Mouse (Mus musculus): ENCODE measurements around the gene Trp53tg5.

DNA sequence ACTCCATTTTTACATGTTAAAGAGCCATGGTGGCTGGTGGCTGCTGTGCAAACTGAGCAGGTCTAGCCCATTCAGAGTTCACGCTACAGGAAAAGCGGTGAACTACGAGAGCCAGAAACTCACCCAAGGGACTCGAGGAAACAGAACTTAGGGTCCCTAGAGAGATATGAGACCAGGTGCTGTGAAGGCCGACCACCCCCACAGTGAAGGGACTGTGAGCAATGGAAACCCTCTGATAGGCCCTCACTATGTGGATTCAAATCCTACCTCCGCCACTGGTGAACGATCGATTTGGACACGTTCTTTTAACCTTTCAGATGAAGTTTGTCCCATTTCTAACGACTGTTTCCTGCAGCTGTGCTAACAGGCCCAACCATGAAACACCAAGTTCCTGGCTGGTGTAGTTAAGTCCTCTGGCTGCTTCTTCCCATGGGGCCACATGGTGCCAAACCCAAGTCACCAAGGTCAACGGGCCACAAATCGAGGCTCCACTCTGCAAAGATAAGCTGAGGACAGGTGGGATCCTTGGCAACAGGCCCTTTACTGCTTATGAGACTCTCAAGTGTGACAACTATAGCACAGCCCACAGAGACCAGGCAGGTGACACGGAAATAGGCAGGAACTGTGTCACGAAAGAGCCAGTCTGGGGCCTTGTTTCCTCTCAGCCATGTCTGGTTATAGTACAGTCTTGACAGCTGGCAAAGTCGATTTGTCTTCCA lies 50.7 kb downstream of the Trp53tg5 start:
- no peak for TF ChIP-seq CTCF (IDR thresholded peaks at IDR 0.05; ENCODE audit: insufficient read depth, low read length)
- TF ChIP-seq POLR2A (IDR thresholded peaks at IDR 0.05; ENCODE audit: borderline replicate concordance, extremely low read depth, low read depth, low read length) = no peak
